Mouse (Mus musculus): ENCODE results near the gene Evx2.

The Evx2 gene

DNA sequence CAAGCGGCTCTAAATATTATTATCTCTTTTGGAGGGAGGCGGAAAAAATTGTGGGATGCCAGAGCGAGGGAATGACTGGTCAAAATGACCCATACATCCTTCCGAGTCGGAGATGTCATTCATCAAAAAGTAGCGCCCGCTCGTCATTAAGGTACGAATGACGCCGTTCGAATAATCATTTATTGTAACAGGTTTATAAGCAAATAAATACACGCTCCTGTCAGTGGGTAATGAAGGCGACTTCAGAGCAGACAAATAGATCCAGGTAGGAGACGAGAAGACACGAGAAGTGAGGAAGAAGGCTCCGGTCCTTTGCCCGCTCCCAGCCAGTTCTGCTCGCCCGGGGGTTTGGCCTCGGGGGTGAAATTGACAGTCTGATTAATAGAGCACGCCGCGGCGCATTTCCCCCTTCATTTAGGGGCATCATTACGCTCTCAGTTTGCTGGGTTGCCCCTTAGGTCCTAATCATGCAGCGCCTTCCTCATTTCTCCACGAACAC lies at the start of gene Evx2:
Gene Evx2, minus strand, starts transcription at position 51 of the 499 bp plus-strand sequence.
- DNase-seq: no peak

DNA sequence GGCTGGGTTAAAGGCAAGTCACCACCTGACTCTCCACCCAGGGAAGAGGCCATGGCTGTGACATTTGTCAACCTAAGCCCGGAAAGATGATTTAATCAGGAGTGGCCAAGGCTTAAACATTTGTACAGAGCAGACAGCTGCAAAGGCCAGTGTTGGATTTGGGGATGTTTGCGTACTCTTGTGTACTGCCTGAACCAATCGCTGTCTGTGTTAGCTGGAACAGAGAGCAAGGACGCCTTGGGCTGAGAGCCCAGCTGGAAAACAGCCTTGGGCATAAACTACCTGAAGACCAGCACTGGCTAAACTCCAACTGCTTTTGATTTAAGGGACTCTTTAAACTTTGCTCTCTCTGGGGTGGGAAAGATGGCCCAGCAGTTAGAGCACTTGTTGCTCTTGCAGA lies 49.3 kb upstream of the Evx2 start:
- DNase-seq: peak; percentile 65

DNA sequence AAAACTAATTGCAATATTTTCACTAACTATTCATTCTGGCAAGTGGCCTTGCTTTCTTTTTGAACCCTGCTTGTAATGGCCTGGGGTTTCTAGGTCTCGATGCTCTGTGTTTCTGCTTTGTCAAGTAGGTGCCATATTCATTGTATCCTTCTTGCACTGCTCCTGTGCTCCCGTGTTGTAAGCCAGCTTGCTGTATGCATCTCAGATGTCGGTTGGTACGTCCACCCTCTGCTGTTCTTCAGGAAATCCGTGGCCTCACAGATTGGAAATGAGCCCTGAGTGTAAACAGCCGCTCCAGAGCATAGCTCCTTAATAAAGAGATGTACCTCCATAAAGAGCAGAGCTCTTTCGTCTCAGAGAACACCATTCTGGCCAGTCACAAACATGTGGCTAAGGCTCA lies 48.2 kb upstream of the Evx2 start:
- DNase-seq: no peak

DNA sequence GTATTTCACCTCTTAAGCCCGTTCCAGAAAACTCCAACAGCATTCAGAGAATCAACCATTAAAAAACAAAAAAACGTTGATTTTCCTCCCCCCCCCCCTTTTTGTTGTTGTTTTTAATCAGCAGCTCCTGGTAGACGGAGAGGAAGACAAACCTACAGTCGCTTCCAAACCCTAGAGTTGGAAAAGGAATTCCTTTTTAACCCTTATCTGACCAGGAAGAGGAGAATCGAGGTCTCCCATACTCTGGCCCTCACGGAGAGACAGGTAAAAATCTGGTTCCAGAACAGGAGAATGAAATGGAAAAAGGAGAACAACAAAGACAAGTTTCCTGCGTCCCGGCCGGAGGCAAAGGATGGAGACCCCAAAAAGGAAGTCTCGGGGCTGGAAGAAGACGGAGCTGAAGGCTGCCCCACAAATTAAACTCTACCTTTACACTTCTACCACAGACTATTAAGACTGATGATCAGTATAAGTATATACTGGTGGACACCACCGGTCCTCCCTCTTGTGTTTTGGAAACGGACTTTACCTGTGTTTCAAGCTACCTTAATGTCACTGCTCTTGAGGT lies 47.1 kb upstream of the Evx2 start:
- no peak for DNase-seq

DNA sequence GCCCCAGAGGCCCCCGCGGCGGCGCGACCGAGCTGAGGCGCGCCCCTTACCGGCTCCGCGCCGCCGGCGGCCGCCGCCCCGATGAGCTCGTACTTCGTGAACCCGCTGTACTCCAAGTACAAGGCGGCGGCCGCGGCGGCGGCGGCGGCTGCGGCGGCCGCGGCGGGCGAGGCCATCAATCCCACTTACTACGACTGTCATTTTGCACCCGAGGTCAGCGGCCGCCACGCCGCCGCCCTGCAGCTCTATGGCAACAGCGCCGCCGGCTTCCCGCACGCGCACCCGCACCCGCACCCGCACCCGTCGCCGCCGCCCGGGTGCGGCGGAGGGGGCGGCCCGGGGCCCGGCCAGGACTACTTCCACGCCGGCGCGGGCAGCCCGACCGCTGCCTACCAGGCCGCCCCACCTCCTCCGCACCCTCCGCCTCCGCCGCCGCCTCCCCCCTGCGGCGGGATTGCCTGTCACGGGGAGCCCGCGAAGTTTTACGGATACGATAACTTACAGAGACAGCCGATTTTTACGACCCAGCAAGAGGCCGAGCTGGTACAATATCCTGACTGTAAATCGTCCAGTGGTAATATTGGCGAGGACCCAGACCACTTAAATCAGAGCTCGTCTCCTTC lies 46.2 kb upstream of the Evx2 start:
- DNase-seq: peak; percentile 64

DNA sequence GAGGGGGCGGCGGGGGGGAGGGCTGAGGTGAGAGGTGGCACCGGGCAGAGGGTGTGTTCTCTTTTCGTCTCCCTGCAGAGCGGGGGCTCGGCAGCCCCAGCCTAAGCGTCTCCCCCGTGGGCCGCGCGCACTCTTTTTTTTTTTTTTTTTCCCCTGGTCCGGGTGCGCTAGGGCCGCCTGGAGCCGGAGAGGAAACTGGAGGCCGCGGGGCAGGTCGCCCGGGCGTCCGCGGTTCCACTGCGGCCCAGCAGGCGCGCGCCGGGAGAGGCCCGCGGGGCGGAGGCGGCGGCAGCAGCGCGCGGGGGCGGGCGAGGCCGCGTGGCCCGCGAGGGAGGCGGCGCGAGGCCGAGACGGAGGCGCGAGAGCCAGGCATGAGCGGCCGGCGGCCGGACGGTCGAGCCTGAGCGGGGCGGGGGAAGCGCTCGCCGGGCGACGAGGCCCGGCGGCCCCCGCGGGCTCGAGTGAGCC lies 45.7 kb upstream of the Evx2 start:
- DNase-seq: no peak

DNA sequence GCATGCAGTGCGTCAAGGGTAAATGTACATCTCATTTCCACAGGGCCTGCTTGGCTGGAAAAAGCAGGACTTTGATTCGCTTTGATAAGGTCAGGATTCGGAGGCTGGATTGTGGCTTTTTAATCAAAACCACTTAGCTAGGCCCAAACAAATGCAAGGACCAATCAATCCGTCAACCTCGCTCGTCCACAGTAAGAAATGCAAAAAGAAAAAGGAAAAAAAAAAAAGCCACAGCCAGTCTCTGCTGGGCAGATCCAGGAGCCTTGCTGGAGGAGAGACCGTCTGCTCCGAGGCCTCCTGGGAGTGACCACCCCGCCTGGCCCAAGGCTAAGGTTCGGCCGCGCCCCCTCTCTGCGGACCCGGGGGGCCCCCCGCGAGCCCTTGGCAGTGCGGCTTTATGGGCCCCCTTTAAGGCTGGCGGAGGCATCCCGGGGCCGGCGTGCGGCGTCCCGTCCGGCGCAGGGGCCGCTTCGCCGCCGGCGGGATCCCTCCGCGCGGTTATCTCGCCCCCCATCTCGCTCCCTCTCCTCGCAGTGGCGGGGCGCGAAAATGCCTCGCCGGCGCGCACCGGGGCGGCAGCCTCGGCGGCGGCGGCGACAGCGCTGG lies 45.1 kb upstream of the Evx2 start, which contains the start of gene Hoxd8:
Gene Hoxd8, plus strand, starts transcription at position 223 of the 606 bp plus-strand sequence.
- DNase-seq: peak; percentile 82

DNA sequence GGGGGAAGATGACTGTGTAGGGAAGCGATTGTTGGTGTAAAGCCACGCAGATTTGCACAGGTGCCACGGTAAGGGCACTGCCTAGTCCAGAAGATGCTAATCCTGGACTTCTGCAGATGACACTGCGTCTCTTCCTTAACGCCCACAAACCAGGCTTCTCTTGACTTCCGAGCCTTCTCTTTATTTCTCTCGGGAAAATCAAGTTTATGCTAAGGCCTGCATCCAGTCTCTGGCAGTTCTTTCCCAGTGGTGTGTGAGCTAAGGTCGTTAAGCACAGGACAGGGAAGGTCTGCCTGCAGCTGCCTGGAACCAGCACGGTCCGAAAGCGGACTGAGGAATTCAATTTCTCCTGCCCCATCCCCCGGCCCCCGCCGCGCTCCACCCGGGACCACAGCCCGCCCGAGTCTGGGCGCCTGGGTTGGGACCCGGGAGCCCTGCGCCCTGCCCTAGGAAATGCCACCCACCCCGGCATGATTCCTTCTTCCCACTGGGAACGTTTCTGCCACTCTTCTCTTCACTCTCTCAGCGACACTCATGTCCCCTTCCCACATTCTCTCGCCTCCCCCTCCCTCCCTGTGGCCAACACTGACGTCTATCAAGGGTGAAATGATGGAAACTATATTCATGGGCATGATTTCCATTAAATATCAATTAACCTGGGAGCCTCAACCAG lies 44.5 kb upstream of the Evx2 start:
- peak; percentile 77 for DNase-seq

DNA sequence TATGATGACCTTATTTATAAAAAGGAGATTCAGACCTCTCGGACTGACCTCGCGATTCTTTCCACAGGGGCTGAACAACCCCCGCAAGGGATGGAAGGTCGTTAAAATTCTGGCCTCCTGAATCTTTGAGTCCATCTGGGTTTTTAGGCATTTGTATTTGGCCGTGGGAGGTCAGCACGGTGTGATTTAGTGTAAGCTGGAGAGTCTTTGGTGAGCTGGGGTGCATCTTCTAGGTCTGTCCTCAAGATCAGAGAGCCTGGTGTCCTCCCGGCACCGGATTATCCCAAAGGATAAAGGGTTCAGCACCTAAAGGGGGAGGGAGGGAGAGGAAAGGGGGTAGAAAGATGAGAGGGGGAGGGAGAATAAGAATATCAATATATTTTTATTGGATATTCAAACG lies 44.0 kb upstream of the Evx2 start:
- no peak for DNase-seq

DNA sequence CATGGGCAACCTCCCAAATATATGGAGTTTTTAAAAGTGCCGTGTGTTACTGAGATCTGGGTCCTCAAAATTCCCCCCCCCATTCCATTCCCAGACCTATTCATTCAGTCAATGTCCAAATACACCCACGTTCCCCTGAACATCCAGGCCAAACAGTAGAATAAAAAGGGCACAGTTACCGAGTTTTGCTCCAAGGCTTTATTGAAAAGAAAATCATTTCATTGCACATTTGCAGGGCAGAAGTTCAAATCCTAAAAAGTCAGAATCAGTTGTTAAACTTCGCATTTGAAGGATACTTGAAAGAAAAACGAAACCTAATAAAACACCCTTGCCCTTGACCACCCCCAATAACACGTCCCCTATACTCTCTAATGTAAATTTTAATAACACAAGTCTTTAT lies 43.5 kb upstream of the Evx2 start:
- no peak for DNase-seq

DNA sequence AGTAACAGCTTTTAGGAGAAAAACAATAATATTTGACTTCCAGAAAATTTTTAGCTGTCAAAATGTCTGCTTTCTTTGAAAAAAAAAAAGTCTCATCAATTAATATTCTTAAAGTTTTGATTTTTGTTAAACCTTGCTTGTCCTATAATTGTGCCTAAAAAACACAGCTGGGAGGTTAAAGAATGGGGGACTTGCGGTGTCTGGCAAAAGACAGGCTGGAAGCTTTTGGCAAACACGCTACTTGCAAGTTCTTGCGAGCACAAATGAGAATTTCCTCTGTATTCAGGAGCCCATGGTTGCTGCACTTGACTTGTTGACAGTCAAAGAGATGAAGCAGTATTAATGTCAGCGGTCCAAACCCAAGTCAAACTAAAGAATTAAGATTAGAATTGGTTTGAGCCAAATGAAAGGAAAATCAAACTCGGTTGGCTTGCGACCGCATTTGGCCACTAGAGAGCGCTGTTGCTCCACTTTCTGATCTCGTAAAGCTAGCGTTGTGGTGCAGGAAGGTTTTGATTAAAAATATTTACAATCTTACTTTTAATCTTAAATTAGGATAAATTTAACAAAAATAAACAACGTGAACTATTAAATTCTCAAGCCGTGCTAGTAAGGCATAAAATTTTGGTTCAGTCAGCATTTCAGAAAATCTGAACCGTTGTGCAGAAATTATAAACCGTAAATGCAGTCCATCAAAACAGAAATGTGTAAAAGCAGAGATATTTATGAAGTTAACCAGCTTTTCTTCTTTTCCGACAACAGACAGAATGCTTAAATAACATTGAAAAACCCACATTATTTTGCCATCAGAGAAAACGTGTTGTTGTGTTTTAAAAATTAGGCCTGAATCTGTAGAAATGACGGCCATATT lies 42.8 kb upstream of the Evx2 start:
- DNase-seq: peak; percentile 88

DNA sequence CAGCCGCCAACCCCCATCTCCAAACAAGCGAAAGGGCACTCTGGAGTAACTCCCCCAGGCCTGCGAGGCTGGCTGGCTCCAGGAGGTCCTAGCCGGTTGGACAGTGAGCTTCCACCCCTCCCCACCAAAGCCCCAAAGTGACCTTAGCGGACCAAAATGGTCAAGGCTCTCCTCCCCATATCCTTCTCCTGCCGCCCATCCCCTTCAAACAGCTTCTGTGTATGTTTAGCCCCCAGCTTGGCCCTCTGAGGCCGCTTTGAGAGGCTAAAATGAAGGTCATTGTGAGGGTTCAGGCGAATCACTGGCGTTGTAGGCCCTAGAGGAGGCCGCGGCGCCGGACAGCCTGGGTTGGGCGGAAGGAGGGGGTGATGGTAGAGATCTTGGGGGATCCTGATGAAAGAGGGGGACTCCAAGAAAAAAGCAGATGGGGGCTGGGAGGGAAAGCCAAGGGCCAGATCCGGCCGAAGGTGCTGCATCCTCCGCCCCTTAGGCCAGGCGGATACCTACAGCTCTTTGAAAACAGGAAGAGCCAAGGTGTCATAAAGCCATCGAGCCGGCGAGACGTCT lies 41.3 kb upstream of the Evx2 start:
- DNase-seq: peak; percentile 65

DNA sequence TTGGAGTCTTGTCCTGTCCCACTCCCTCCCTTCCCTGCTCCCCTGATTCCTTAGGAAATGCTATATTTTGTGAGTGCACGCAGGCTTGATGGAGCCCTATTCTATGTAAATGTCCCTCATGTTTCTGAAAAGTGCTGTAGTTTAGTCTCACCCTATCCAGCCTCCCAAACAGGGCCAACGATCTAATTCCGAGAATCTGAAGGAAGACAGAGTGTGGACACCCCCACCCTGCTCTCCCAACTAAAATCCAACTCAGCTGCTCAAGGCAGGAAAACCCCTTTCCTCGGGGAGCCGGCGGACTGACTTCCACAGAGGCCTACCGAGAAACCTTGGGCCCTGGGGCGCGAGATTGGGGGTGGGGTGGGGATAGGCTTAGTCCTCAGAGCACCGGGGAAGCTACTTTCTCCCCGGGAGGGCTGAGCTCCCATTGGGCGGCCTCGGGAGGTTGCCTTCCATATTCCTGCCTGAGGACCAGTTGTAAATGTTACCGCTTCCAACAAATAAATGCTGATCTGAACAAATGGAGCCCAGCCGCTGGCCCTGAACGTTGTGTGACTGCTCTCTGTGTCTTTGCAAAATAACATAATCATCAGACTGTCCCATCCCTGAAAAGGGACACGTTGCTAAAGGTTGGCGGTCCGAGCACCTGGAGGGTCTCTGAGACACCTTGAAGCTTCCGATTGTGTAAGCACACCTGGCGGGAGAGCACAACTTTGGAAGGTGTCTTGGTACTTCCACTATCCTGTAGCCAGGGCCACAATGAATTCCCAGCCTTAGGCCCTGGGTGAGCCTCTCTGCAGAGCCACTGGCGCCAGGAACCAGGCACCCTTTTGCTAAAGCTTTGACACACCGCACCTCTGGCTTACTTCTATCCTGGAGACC lies 40.5 kb upstream of the Evx2 start:
- DNase-seq: no peak

DNA sequence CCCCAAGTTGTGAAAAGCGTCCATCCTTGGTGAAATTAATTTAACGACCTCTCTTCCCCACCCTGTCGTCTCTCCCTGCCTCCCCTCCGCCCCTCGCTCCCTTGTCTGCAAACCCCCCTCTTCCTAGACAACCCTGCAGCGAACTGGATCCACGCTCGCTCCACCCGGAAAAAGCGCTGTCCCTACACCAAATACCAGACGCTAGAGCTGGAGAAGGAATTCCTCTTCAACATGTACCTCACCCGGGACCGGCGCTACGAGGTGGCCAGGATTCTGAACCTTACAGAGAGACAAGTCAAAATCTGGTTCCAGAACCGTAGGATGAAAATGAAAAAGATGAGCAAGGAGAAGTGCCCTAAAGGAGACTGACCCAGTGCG lies 39.7 kb upstream of the Evx2 start:
- no peak for DNase-seq

DNA sequence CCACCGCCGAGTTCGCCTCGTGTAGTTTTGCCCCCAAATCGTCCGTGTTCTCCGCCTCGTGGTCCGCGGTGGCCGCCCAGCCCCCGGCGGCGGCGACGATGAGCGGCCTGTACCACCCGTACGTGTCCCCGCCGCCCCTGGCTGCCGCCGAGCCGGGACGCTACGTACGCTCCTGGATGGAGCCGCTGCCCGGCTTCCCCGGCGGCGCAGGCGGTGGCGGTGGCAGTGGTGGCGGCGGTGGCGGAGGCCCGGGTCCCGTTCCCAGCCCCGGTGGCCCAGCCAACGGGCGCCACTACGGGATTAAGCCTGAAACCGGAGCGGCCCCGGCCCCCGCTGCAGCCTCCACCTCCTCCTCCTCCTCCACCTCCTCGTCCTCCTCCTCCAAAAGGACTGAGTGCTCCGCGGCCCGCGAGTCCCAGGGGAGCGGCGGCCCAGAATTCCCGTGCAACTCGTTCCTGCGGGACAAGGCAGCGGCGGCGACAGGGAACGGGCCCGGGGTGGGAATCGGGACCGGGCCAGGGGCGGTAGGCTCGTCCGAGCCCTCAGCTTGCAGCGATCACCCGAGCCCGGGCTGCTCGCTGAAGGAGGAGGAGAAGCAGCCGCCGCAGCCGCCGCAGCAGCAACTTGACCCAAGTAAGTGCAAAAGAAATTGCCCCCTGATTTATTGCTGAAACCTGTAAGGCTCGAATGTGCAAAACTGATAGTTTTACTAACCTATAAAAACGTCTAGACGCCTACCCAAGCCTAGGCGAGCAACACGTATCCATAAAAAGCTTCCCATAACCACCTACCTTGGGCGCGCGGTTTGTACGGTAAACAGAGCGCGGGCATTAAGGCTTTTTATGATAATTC lies 39.1 kb upstream of the Evx2 start:
- DNase-seq: no peak

DNA sequence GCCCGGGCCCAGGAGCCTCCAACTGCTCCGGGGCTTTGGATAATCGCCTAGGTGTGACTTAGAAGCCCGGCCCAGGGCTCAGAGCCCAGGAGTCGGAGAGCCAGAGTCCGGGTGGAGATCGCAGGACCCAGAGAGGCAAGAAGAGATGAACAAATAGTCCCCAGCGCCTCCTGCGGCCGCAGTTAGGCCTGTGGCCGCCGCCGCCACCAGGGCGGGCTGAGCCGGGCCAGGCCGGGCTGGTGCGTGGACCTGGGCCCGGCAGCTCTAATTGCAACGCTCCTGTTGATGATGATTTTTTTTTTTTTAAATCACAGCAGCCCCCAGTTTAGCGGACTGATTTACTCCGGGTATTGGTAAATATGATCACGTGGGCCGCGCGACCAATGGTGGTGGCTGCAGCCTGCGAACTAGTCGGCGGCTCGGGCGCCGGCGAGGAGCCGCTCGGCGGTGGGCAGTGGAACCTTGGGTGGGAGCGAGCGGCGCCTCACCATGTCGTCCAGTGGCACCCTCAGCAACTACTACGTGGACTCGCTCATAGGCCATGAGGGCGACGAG lies 38.3 kb upstream of the Evx2 start, which contains the start of gene Hoxd9:
Gene Hoxd9, plus strand, starts transcription at position 161 of the 555 bp plus-strand sequence.
- peak; percentile 84 for DNase-seq

DNA sequence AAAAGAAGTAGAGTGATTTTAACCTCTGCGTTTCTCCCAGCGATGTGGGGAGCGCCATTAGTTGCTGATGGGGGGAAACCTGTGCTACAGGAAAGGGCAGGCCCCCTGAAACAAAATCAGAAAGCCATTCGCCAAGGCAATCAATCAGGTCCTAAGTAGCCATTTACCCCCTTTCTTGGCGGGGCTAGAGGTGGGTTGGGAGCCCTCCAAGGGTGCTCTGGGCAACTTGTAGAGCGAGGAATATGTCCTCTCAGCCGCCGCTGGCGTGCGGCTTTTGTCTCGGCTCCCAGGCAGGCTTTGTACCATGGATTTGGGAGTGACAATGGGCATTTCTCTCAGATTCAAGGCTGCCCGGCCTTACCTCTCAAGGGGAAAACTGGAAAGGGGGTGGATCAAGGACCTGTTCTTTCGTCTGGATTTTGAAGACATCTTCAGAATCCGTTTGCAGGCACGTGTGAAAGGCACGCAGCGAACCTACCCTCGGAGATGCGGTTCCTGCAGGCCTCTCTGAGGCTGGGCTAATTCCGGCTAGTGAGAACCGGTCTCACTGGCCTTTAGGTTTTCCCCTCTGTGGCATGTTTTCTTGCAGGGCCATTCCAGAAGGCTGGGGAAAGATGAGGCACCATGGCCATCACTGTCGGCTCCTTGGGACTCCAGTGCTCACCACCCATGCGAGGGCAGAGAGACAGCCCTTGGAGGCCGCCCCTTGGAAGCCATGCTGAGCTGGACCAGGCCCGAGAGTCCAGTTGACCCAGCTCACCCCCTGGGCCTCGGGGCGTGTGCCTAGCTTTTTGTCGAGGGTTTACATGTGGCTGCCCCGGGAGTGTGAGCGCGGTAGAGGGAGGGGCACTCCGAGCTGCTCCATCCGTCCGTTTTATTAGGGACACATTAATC lies 37.3 kb upstream of the Evx2 start:
- DNase-seq: no peak

DNA sequence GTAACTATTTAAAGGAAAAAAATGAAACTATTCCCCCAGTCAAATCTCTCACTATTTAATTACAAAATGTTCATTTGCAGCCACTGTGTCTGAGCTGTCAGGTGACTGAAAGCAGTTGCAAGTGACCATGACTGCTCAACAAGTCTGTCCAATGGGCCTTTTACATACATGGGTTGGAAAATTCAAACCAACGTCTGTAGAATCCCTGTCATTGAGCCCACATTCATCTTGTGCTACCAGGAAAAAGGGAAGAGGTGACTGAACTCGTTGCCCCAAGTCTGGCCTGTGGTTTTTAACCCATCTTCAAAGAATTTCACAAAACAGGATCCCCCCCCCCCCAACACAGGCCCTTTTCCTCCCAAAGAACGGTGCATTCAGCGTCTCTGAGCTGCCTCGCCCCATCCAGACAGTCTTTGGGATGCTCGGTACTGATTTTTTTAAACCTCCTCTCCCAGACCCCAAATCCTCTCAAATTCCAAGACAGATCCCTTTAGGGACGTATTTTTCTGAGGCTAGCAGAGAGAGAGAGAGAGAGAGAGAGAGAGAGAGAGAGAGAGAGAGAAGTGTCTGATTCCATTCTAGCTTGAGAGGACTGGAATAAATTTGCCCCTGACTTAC lies 36.6 kb upstream of the Evx2 start:
- DNase-seq: no peak
